Mouse (Mus musculus) G1E (cell line): Measurements from ENCODE around the gene Arhgap24. TPM values are rescaled to one million over a fixed set of nuclear protein-coding genes. Genes with fewer than 3 reads are reported as not detected.
"Not testable (repeated sequence)": the region's sequence is repeated elsewhere in the genome, so short reads cannot be mapped to it uniquely, and the experiment has no call there.

ENCODE experiments used
- ATAC-seq: 2 replicates; pipeline ENCODE4 v1.8.0; 2016; ENCODE audit warnings: mild to moderate bottlenecking; ENCODE audit not compliant: insufficient number of reproducible peaks, poor library complexity, low FRiP score, severe bottlenecking; ENCODE audit errors: extremely low read depth
- DNase-seq: peaks from one replicate; pipeline ENCODE4 v3.0.0; 2012; ENCODE audit warnings: low spot score
- H3K27me3 ChIP-seq: 2 replicates; pipeline ENCODE4 v1.6.1; 2012; ENCODE audit warnings: mild to moderate bottlenecking, low read length, inconsistent platforms; ENCODE audit not compliant: insufficient read depth
- H3K36me3 ChIP-seq: replicated peaks from 2 replicates; pipeline ENCODE3; 2012; ENCODE audit warnings: mild to moderate bottlenecking, inconsistent platforms
- H3K4me1 ChIP-seq: 2 replicates; pipeline ENCODE4 v1.6.1; 2012; ENCODE audit warnings: low read depth, low read length, inconsistent platforms, mixed read lengths; ENCODE audit not compliant: insufficient read depth
- H3K4me3 ChIP-seq: 2 replicates; pipeline ENCODE4 v1.5.1; 2012; ENCODE audit warnings: low read depth, mild to moderate bottlenecking, inconsistent platforms, low read length, moderate library complexity, mixed read lengths
- H3K9me3 ChIP-seq: replicated peaks from 2 replicates; pipeline ENCODE4 v1.6.1; 2012; ENCODE audit warnings: inconsistent platforms
- CTCF ChIP-seq: IDR thresholded peaks from 2 replicates; pipeline ENCODE4 v1.5.1; 2012; ENCODE audit warnings: low read depth, low read length, inconsistent platforms, mixed read lengths
- GATA1 ChIP-seq: IDR thresholded peaks from 2 replicates; pipeline ENCODE4 v1.6.1; 2012; ENCODE audit warnings: borderline replicate concordance, low read length, inconsistent platforms, mixed read lengths
- GATA2 ChIP-seq: IDR thresholded peaks from 2 replicates; pipeline ENCODE4 v1.6.1; 2012; ENCODE audit warnings: low read depth, low read length, inconsistent platforms, borderline replicate concordance
- POLR2AphosphoS5 ChIP-seq: IDR thresholded peaks from 2 replicates; pipeline ENCODE4 v1.6.1; 2012; ENCODE audit warnings: low read depth, low read length, inconsistent platforms; ENCODE audit not compliant: insufficient replicate concordance
- TAL1 ChIP-seq: conservative IDR thresholded peaks from 2 replicates; pipeline ENCODE4 v1.6.1; 2012; ENCODE audit warnings: low read depth, low read length, inconsistent platforms, mixed read lengths
- polyA plus RNA-seq: library from polyadenylated mRNA; stranded (reverse); fragments of >175 nt; gene quantifications from 2 replicates; pipeline ENCODE4 v1.2.3, GENCODE M21; 2012
- total RNA-seq, 2 experiments: library from RNA; stranded (forward) in 1 of 2; stranded (reverse) in 1 of 2; fragments of 200-1000 nt in 1 of 2; fragments of >200 nt in 1 of 2; fragmentation: Nextera tagmentation in 1 of 2; gene quantifications; 2 replicates each; pipeline ENCODE4 v1.2.3; 2014 to 2017

The Arhgap24 gene
- total and polyA plus RNA-seq, 3 experiments = 0.22 TPM; not detected in 2

GRCm38 (mm10) chr5:102859749-102860148 lies 378.6 kb downstream of the Arhgap24 start:
- Histone ChIP-seq H3K27me3 (no peaks in the 10 kb centered on the region), H3K9me3 (peaks cover 26% of the 10 kb centered on the region), H3K36me3 (no peaks in the 10 kb centered on the region), H3K4me1 (no peaks in the 10 kb centered on the region), H3K4me3 (no peak overlapping the region)
- ATAC-seq (no peak), DNase-seq (no peak)
- TF ChIP-seq TAL1 (no peak), CTCF (no peak), POLR2AphosphoS5 (no peak), GATA2 (no peak)

GRCm38 (mm10) chr5:102868196-102868595 lies 387.0 kb downstream of the Arhgap24 start:
- H3K36me3 ChIP-seq = no peaks in the 10 kb centered on the region
- H3K4me1 ChIP-seq = no peaks in the 10 kb centered on the region
- peaks cover 38% of the 10 kb centered on the region for H3K9me3 ChIP-seq
- ATAC-seq = no peak
- no peaks in the 10 kb centered on the region for H3K27me3 ChIP-seq
- TF ChIP-seq GATA2 (no peak), TAL1 (no peak), POLR2AphosphoS5 (no peak), CTCF (no peak), GATA1 (no peak)
- no peak overlapping the region for H3K4me3 ChIP-seq
- DNase-seq = no peak

GRCm38 (mm10) chr5:102872996-102873395 lies 391.8 kb downstream of the Arhgap24 start:
- DNase-seq, H3K4me1 ChIP-seq, H3K27me3 ChIP-seq, ATAC-seq, H3K36me3 ChIP-seq, H3K4me3 ChIP-seq: not testable (repeated sequence)
- H3K9me3 ChIP-seq = peaks cover 57% of the 10 kb centered on the region

- H3K4me3 ChIP-seq = no peak overlapping the region
- H3K27me3 ChIP-seq = no peaks in the 10 kb centered on the region
- no peak for TF ChIP-seq GATA2
- peaks cover 45% of the 10 kb centered on the region for H3K9me3 ChIP-seq
- ATAC-seq (no peak), DNase-seq (no peak)
- H3K36me3 ChIP-seq = no peaks in the 10 kb centered on the region
- H3K4me1 ChIP-seq = no peaks in the 10 kb centered on the region
These were observed 393.6 kb downstream of the Arhgap24 start for GRCm38 (mm10) chr5:102874605-102875298.

- no peaks in the 10 kb centered on the region for H3K4me1 ChIP-seq
- no peaks in the 10 kb centered on the region for H3K27me3 ChIP-seq
- no peak for DNase-seq
- ATAC-seq = no peak
- no peak overlapping the region for H3K4me3 ChIP-seq
- TF ChIP-seq POLR2AphosphoS5 (no peak), GATA1 (no peak), GATA2 (no peak), CTCF (no peak), TAL1 (no peak)
- H3K9me3 ChIP-seq = peaks cover 38% of the 10 kb centered on the region
- no peaks in the 10 kb centered on the region for H3K36me3 ChIP-seq
These were observed 394.4 kb downstream of the Arhgap24 start for GRCm38 (mm10) chr5:102875628-102876027.

- no peaks in the 10 kb centered on the region for H3K27me3 ChIP-seq
- no peaks in the 10 kb centered on the region for H3K36me3 ChIP-seq
- no peak for DNase-seq
- no peaks in the 10 kb centered on the region for H3K4me1 ChIP-seq
- no peak for ATAC-seq
- no peak overlapping the region for H3K4me3 ChIP-seq
- H3K9me3 ChIP-seq = peaks cover 30% of the 10 kb centered on the region
- TF ChIP-seq TAL1 (no peak), GATA2 (no peak), CTCF (no peak), POLR2AphosphoS5 (no peak), GATA1 (no peak)
These were observed 407.4 kb downstream of the Arhgap24 start for GRCm38 (mm10) chr5:102888482-102889162.

- no peak for DNase-seq
- Histone ChIP-seq H3K4me1 (no peaks in the 10 kb centered on the region), H3K9me3 (peaks cover 32% of the 10 kb centered on the region), H3K4me3 (no peak overlapping the region), H3K27me3 (no peaks in the 10 kb centered on the region), H3K36me3 (no peaks in the 10 kb centered on the region)
- TF ChIP-seq GATA1 (no peak), TAL1 (no peak), POLR2AphosphoS5 (no peak), CTCF (no peak), GATA2 (no peak)
- no peak for ATAC-seq
These were observed 407.9 kb downstream of the Arhgap24 start for GRCm38 (mm10) chr5:102889163-102889488.
